Mouse (Mus musculus) lung, postnatal 0 days (tissue): ENCODE results near the gene Islr.

Experiments used
- CTCF ChIP-seq: IDR thresholded peaks from 2 replicates; pipeline ENCODE4 v1.5.1; 2016; ENCODE audit warnings: antibody characterized with exemption, mild to moderate bottlenecking
- EP300 ChIP-seq: IDR thresholded peaks from 2 replicates; pipeline ENCODE4 v1.6.1; 2016; ENCODE audit warnings: antibody characterized with exemption, mild to moderate bottlenecking, control low read depth

DNA sequence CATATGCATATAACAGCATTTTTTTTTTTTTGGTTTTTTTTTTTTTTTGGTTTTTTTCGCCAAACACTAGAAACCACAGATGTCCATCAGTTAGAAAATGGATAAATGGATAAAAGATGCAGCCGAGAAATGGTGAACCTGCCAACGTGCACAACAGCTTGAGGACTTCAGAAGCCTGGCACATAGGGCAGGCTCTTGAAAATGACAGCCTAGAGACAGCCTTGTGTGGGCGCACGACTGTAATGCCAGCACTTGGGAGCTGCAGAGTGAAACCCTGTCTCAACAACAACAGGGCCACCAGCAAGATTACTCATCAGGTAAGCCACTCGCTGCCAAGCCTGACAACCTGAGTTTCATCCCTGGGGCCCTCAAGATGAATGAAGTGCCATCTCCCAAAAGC is 34.7 kb downstream of the Islr start:
- TF ChIP-seq CTCF (no peak), EP300 (no peak)
